Mouse (Mus musculus) left cerebral cortex, adult 18-20 months (tissue): ENCODE measurements around the gene Mtor. TPM values are rescaled to one million over a fixed set of nuclear protein-coding genes. Genes with fewer than 3 reads are reported as not detected.
A peak's percentile ranks its signal among the peaks of the same experiment; 100 is the strongest.

Source experiments
- DNase-seq, 2 experiments: peaks; one replicate each; pipeline ENCODE4 v3.0.0; 2021 to 2022; ENCODE audit warnings: low spot score in 2 of 2, mixed read lengths in 1 of 2
- total RNA-seq, 2 experiments: library from RNA; stranded (reverse); gene quantifications; 2 replicates each; pipeline ENCODE4 v1.2.3; 2021

Mtor gene
- total RNA-seq, 2 experiments from 2014 or later = 91.6 to 97.9 TPM

DNA sequence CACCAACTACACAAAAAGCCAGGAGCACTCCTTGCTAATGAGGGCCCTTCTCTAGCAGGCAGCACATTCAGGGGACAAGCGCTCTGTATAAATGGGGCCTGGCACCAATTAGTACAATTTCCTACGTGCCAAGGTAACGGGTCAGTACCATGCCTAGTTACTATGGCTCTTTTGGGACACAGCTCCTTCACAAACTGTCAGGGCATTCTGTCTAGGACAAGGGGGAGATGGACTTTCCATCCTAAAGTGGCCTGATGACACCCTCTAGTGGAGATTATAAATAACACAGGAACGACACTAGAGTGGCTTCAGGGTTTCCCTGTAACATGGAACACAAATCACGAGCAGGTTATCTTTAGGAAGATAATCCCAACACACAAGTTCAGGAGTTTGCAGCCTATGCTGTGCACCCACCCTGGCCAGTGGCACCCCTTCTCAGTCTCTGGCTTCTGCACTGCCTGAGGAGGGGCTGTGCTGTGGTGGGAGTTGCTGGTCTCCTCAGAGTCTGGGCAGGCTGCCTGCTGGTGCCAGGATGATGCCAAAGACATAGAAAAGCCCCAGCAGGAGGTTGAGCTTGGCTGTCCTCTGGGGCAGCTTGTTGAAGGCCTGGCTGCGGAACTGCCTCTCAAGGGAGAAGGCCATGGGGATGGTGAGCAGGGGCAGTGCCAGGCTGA is 12.6 kb upstream of the Mtor start:
- DNase-seq = peak; percentile 12 to 39

DNA sequence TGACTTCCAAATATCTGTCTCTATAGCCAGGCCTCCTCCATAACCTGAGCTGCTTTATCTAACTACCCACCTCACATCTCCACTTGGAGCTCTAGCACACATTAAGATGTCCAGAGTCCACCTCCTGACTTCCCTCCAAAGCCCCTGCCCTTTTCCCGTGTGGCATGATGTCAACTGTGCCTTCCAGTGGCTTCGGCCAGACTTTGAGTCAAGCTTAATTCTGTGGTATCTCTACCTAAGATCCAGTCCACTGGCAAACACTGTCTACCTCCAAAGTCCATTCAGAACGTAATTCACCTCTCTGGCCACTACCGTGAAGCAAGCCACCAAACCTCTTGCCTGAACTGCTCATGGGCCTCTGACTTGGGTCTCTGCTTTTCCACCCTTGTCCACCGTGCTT is 6.5 kb upstream of the Mtor start:
- DNase-seq = no peak

DNA sequence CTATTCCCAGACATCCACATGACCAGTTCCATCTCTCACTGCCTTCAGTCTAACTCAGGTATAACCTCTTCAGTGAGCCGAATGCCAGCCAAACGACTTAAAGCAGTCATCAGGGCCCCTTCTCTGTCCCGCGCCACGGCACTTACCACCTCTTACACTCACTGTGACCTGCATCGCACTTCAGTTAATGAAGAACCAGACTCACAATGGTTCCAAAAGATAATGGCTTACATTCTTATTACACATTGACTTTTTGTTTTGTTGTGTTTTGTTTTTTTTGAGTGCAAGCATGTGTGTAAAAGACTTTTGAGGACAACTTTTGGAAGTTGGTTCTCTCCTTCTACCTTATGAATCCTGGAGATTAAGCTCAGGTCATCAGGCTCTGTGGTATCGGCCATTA is 5.8 kb upstream of the Mtor start:
- DNase-seq = no peak

DNA sequence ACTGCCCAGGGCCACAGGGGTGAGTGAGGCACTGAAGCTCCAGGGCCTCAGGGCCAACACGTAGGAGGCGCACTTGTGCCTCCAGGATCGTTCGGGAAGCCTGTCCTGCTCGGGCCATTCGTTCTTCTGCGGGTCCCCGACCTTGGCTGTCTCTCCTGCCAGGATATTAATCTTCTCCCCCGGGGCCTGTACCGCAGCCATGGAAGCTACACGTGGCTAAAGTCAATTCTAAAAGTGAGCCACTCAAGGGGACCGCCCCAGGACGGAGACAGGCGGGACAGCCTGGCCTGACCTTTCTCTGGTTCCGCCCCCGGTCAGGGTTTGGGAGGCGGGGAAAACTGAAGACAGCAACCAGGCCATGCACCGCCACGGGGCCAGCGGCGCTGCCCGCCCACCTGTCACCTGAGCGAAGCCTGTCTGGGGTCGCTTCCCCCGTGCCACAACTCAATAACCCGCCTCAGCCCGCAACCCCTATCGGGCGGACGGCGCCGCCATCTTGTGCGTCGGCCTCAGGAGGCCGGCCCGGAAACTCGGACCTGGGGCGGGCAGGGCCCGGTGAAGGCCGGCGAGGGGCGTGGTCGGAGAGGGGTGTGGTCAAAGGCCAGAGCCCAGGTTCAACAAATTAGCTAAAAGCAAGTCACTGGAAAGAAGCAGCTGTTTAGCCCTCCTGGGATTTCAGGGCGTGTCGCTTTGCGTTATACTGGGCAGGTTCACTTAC is 4.0 kb upstream of the Mtor start, which contains the start of gene Ubiad1:
TSS of gene Ubiad1 (minus strand) at position 522 of the 718 bp plus-strand sequence.
- DNase-seq = peak; percentile 75 to 78

DNA sequence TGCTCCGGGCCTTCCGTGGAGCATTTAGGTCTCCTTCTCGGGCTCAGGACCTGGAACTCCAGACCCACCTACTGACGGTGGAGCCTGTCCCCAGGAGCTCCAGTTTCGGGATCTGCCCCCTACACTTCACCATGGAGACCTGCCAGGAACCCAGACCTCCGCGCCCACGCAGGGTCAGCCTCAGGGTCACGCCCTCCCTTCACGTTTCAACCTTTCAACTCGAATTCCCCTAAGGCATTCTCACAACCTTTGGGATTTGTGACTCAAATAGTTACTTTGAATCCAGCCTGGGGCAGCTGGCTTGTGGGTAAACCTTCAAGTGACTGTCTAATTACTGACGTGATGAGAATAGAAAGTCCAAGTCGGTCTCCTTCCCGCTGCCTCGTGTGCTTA is 438 bp downstream of the Mtor start:
- DNase-seq = no peak

DNA sequence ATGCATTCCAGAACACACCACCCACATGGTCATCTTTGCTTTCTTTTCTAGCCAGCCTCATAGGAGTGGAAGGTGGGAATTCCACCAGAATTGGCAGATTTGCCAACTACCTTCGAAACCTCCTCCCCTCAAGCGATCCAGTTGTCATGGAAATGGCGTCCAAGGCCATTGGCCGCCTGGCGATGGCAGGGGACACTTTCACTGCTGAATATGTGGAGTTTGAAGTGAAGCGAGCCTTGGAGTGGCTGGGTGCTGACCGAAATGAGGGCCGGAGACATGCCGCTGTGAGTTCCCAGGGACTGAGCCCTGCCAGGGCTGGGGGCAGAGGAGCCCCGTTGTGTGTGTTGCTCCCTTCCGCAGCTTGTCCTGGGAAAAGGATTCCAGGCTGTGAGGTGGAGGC is 5.3 kb downstream of the Mtor start:
- no peak for DNase-seq

DNA sequence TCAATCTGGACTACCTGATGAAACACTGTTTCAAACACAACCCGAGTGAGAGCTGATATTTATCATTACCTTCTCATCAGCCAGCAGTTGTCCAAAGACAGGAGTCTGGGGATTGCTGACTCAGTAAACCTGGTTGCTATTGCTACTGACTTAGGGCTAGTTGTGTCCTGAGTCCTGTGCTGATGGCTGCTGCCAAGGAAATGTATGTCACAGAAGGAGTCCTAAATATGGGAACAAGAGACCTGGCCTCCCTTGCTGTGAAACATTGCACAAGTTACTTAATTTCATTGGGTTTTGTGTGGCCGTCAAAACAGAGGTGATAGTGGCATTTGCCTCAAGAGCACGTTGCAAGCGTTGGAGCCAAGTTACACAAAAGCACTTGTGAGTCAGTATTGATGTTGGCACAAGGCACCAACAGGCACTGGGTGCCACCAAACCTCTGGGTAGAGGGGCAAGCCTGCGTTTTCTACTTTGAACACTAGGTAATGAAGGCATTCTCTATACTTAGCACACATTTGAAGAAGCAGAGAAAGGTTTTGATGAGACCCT is 7.1 kb downstream of the Mtor start:
- DNase-seq = no peak

DNA sequence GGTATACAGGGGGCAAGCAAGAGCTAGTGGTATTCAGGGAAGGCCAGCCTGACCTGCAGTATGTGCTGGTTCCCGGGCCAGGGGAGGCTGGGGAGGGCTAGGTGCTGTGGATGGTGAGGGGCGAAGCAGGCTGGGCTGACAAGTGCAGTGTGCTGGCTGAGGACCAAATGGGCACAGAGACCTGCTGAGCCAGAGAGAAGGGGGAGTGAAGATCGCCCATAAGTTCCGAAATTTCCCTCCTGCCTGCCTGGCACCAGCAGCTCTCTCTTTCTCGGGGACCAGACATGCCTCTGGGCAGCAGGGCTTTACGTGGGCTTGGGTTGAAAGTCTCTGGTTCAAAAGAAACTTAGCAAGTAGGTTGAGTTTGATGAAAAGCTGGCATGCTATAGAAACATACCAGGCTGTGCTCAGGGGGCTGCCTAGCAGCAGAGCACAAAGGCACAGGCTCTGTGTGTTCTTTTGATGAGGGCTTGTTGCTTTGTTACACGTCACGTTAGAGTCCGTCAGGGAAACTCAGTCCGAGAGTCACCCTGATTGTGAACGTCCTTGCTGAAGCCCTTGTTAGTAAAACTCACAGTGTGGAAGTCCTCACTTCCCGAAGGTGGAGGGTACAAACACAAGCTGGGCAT is 12.4 kb downstream of the Mtor start:
- no peak for DNase-seq

DNA sequence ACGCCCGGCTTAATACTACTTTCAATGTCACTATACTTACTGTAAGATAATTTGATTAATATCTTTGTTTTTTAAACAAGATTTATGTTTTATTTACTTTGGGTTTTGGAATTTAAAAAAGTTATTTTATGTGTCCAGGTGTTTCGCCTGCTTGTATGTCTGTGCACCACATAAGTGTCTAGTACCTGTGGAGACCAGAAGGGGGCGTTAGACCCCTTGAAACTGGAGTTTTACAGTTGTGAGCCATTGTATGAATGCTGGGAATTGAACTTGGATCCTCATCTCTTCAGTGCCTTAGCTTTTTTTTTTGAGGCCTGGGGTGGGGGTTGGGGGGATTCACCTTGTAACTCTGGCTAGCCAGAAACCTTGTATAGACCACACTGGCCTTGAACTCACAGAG is 13.4 kb downstream of the Mtor start:
- DNase-seq = no peak

DNA sequence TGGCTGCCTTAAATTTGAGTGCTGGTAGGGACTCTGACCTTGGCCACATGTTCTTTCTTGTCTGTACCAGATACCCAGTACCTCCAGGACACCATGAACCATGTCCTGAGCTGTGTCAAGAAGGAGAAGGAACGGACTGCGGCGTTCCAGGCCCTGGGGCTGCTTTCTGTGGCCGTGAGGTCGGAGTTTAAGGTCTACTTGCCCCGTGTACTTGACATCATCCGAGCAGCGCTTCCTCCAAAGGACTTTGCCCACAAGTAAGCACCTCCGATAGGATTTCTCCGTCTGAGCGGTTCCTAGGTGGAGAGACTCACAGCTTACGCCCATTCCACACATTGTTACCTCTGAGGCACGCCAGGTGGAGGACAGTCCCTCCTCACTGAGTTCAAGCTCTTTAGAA is 14.3 kb downstream of the Mtor start:
- no peak for DNase-seq

DNA sequence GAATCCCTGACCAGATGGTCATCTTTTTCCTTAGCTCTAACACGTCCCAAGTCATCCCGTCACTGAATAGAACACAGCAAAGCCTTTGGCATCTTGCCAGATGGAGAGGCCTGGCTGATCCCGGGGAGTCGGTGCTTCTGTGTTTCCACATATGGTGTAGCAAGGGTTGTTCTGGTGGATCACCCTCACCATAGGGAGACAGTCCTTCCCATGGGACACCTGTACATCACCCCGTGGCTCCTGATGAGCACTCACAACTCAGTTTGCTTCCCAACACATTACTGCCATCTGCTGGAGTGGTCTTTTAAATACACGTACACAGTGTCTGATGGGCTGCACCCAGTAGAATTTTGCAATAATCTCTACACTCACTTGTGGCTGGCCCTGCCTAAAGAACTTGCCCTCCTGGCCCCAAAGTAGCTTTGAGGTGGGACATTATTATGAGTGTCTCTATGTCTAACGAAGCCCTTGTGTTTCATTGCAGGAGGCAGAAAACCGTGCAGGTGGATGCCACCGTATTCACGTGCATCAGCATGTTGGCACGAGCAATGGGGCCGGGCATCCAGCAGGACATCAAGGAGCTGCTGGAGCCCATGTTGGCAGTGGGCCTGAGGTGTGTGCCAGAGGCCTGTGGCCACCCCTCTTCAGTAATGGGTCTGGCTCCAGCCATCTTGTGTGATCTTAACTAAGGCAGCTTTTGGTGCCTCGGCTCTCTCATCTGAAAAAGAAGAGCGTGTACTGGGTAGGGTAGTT is 15.0 kb downstream of the Mtor start:
- peak; percentile 25 to 28 for DNase-seq

DNA sequence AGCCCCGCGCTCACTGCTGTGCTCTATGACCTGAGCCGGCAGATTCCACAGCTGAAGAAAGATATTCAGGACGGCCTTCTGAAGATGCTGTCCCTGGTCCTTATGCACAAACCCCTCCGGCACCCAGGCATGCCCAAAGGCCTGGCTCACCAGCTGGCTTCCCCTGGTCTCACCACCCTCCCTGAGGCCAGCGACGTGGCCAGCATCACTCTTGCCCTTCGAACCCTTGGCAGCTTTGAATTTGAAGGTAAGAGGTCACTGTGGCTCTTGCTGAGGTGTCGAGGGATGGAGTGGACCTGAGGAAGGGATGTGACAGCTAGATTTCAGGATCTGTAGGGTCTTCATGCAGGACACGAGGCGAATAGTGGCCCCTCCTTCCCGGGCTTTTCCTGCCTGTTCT is 15.9 kb downstream of the Mtor start:
- no peak for DNase-seq

DNA sequence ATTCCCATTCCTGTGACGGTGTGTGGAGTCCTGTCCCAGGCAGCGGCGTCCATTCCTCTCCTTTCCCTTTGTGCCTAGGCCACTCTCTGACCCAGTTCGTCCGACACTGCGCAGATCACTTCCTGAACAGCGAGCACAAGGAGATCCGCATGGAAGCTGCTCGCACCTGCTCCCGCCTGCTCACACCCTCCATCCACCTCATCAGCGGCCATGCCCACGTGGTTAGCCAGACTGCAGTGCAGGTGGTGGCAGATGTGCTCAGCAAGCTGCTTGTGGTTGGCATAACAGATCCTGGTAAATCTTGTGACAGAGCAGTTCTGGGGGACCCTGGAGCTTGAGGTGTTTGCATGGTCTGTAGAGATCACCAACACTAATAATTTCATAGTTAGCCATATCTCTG is 16.5 kb downstream of the Mtor start:
- no peak for DNase-seq

DNA sequence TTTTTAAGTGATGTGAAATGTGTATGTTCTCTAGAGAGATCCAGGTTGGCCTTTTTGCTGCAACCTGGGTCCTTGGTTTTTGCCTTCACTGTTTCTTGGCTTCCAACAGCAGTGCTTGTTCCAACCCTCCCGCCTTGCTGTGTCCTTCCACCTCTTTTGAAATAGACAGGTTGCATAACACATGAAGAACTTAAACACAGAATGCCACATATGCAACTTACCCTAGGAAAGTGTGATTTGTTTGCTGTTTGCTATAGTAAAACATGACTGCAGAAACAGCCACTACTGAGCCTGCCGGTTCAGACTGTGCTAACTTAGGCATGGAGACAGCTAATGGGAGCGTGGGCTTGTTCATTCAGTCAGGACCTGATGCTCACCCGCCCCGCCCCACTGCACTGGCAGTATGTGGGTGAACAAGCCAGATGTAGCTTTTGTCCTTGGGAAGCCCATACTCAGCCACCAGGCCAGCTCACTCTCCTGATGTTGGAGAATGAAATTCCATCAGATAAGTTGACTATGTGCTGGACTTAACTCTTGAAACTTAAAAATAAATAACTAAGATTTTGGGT is 18.2 kb downstream of the Mtor start:
- DNase-seq = peak in 1 of 2 experiments; percentile 39

DNA sequence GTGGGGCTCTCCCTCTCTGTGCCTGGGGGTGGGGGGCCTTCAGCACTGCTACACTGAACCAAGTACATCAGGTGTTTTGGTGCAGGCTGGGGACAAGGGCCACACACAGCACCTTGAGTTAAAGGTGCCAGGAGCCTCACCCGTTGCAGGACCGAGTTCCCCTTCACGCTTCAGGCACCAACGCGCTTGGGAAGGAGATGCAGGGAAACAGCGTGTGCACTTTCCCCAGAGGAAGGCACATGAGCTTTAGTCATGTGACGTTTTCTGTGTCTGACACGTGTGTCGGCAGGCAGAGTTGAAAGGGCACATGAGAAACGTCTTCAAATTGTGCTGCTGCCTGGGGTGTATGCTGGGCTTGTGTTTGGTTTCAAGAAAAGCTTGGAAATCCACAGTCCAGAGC is 20.0 kb downstream of the Mtor start:
- DNase-seq = no peak

DNA sequence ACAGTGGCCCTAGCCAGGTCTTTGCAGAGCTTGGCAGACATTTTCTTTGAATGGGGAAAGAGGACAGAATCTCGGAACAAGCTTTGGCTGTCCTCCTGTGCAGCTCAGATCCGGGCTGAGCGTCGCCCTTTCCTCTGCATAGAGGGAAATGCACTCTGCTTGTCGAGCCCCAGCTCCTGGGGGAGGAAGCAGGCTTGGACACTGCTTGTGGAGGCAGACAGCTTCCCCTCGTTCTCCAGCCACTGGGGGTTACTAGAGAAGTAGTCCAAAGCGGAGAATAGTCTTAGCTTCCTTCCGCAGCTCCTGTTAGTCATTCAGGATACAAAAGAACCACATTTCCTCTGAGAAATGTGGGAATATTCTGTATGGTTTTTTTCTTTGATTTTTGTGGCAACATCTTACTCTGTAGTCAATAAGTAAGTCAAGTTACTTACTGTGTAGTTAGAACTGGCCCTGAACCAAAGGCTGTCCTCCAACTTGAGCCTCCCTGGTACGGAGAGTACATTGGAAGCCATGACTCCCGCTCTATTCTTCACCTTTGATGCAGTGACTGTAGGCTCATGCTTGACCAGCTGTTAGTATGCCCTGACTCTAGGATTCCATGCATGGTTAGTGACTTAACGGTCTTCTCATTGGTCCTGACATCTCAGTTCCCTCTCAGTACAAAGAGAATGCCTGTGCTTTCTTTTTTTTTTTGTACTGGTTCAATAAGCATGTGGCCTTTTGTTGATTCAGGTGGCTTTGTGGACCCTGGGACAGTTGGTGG is 21.3 kb downstream of the Mtor start:
- DNase-seq = no peak

DNA sequence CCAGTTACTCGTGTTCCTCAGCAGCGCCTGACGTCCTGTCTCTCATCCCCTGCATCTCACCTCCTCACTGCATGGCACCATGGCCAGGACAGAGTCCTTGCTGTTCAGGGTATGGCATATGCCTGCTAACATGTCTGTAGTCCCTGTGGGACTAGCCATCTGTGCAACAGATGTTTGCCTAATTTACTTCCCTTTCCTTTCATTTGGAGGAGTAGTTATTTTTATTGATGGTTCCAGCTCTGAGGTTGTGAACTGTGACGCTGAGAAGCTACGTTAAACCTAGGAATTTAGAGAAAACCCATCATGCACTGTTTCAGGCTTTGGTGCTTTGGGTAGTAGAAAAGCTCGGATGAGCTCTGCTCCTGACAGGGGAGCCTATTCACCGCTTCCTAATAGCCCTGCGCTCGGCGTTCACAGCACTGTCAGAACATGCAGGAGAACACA is 23.0 kb downstream of the Mtor start:
- no peak for DNase-seq

DNA sequence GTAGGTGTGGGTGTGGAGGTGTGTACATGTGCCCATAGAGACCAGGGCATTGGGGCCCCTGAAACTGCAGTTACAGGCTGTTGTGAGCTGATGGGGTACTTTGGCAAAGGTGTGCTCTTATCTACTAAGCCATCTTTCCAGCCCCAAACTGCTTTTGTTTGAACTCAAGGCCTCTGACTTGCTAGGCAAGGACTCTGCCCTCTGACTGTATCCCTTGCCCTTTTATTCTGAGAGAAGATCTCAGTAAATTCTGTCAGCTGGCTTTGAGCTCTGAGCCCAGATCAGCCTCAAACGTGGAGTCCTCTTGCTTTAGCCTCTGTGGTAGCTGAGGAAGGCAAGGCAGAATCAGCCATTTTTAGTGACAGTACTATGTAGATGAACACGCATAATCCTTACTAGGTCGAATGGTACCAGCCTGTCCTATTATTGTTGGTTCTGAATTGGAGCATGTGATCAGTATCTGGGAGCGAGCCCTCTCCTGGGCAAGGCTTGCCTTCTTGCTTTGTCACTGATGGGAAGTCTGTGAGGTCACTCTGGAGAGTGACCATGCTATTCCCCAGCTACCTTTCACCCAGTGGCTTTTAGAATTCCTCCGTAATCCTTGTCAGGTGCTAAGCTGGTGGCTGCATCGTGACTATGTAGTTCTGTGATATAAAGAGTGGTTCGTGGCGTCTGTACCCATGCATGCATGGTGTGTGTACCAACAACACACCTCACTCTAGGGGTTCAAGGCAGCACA is 24.2 kb downstream of the Mtor start:
- DNase-seq = no peak

DNA sequence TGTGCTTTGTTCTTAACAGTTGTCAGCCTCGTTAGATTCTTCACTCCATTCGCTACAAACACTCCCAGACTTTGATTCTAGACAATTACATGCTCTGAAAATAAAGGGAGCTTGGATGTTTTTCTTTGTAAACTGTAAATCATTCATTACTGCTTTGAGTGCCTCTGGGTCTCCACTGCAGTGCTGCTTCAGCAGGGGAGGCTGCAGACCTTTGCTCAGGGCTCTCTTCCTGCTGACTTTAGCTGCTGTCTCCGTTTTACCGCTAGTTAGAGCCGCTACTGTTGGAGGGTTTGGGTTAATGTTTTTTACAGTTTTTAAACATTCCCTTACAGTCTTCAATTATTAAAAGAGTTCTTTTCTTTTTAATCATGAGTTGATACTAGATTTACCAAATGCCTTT is 25.1 kb downstream of the Mtor start:
- DNase-seq = no peak

DNA sequence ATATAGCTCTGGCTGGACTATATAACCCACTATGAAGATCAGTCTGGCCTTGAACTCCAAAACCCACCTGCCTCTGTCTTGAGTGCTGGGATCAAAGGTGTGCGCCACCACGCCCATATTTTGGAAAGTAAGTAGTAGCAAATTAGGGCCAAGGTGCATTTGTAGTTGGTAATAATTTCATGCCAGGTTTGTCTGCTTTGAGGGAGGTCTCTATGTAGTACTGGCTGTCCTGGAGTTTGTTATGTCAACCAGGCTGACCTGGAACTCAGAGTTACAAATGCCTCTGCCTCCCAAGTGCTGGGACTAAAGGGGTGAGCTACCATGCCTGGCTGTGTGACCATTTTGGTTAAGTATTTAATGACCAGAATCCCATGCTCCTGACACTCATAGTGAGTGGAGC is 31.8 kb downstream of the Mtor start:
- DNase-seq = no peak
